Mouse (Mus musculus): Measurements from ENCODE around the gene Fam207a.

GRCm38 (mm10) chr10:77476907-77477306 lies 38.7 kb downstream of the Fam207a start:
- TF ChIP-seq GATA1 (IDR thresholded peaks at IDR 0.05; ENCODE audit: low read length) (no peak), TAL1 (IDR thresholded peaks at IDR 0.05; ENCODE audit: low read length) (no peak)
